Mouse (Mus musculus): ENCODE results near the gene Batf2.

Batf2 gene

DNA sequence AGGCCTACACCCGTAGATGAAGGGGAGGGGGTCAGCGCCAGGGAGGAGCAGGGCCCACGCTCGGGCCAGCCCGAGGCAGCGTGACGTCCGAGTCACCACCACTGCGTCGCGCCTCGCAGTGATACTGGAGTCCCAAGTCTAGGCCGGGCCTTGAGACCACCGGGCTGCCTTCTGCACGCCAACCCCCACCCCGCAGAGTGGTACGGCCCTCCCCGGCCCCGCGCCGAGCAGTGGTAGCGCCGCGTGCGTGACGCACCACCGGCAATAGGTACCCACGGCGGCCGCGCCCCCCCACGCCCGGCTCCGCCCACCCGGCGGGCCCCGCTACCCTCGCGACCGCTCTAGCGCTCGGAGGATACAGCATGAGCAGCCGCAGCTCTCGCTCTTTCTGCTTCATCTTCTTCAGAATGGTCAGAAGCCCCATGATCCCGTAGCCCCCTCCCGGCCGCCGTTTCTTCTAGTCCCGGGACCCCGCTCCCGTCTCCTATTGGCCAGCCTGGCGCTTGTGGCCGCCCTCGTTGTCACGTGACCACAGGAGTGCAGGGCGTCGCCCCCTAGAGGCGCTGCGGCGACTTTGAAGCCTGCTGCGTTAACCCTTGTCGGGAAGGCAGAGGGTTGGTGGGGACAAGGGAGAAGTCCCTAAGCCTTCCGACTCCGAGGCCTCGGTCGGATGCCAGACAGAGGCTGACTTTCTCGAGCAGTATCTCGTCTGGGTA lies at the start of gene Batf2:
TSS of gene Batf2 (plus strand) at position 306 of the 716 bp plus-strand sequence.
- Histone ChIP-seq H3K36me3 (ENCODE audit: control insufficient read depth, insufficient read depth, low read length, poor library complexity, severe bottlenecking) (no peaks in the 10 kb centered on the region; the same call in 1 of the 2 replicates), H3K27me3 (ENCODE audit: control insufficient read depth, insufficient read depth, low read length, poor library complexity, severe bottlenecking) (no peaks in the 10 kb centered on the region)
- peak; percentile 97 for DNase-seq (ENCODE audit: low read depth, low spot score)

DNA sequence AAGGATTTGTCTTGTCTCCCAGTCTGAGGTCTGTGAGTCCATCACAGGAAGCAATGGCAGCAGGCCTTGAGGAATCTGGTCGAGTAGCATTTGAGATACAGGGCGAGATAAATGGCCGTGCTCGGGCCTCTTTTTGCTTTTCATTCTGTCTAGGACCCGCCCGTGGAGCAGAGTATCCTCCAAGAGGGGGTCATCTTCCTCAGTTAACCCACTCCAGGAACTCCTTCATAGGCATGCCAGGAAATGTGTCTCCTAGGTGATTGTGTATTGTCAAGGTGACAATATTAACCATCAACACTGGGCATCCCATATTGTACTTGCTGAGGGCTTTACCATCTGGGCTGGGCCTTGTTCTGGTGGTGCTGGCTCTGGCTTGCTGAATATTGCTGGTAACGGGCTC lies 46.7 kb upstream of the Batf2 start, which contains the start of gene AC131692.1:
TSS of gene AC131692.1 (plus strand) at position 301 of the 400 bp plus-strand sequence.
- Histone ChIP-seq H3K27me3 (ENCODE audit: control insufficient read depth, insufficient read depth, low read length, poor library complexity, severe bottlenecking) (no peaks in the 10 kb centered on the region), H3K36me3 (ENCODE audit: control insufficient read depth, insufficient read depth, low read length, poor library complexity, severe bottlenecking) (no peaks in the 10 kb centered on the region)
- no peak for DNase-seq (ENCODE audit: low read depth, low spot score)

DNA sequence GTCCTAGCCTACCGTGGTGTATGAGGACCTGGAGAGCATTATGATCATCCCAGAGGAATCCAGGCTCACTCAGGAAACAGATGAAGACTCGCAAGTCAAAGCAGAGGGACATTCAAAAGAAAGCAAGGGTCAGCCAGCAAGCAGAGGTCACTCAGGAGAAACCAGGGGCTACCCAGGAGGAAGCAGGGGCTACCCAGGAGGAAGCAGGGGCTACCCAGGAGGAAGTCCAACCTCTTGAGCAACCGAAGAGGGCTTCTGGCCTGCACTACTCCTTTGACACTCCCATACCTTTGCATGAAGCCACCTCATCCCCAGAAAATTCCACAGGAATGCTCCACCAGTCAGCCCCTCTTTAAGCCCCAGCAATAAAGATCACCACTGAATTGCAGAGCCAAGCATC lies 42.9 kb upstream of the Batf2 start:
- no peaks in the 10 kb centered on the region for H3K36me3 ChIP-seq (ENCODE audit: control insufficient read depth, insufficient read depth, low read length, poor library complexity, severe bottlenecking)
- H3K27me3 ChIP-seq (ENCODE audit: control insufficient read depth, insufficient read depth, low read length, poor library complexity, severe bottlenecking) = no peaks in the 10 kb centered on the region
- DNase-seq (ENCODE audit: low read depth, low spot score) = no peak

DNA sequence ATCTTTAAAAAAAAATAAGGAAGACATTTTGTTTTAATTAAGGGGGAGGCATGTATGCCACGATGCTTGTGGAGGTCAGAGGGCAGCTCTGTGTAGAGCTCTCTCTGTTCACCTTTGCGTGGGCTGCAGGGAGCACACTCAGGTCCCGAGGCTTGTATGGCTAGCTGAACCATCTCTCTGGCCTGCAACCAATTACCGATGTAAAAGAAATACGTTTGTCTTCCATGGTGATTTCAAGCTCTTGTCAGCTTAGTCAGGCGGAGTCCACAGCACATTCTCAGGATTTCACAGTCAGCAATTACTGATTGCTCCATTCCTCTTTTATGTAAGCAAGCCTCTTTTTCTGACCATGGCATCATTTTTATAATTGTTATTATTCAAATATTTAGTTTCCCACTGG lies 39.6 kb upstream of the Batf2 start:
- Histone ChIP-seq H3K27me3 (ENCODE audit: control insufficient read depth, insufficient read depth, low read length, poor library complexity, severe bottlenecking) (no peaks in the 10 kb centered on the region), H3K36me3 (ENCODE audit: control insufficient read depth, insufficient read depth, low read length, poor library complexity, severe bottlenecking) (no peaks in the 10 kb centered on the region)
- no peak for DNase-seq (ENCODE audit: low read depth, low spot score)

DNA sequence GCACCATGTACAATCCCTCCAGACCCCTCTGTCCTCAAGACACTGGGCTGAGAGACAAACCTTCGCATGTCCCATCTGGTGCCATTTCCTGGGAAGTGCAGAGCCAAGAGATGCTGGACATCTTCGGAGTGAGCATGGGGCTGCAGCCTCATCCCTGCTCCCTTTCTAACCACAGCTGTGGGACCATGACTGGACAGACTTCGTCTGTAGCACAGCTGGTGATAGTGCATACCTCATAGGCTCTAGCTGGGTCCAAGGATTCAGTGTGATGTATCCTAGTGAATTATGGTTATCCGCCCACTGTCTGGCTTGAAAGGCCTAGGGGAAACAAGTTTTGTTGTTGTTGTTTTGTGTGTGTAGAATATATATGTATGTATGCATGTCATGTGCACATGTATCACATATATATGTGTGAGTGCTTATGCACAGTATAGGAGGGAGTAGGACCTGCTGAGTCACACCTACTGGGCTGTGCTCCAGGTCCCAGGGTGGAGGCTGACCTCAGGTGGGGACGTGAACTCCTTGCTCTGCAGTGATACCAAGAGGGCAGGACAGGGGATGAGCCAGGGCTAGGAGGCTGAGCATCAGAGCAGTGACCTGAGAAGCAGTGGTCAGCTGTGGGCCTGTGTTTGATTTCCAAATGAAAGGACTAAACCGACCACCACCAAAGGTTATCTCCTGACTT lies 38.5 kb upstream of the Batf2 start:
- Histone ChIP-seq H3K27me3 (ENCODE audit: control insufficient read depth, insufficient read depth, low read length, poor library complexity, severe bottlenecking) (no peaks in the 10 kb centered on the region), H3K36me3 (ENCODE audit: control insufficient read depth, insufficient read depth, low read length, poor library complexity, severe bottlenecking) (no peaks in the 10 kb centered on the region)
- no peak for DNase-seq (ENCODE audit: low read depth, low spot score)

DNA sequence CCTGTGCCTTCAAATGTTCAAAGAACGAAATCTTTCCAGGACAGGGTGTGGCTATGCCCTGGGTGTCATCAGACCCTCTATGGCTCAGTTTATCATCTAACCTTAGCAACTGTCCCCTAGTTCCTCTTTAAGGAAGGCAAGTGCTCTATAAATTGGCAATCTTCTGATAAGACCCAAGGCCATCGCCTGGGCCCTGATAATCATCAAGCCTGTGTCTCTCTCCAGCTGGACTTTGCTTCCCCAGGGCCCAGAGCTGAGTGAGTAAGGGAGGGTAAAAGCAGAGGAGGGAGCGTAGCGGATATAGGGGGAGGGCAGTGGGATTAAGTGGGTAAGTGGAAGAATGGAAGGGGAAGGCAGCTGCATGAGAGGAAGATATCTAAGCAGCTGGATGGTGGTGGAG lies 36.3 kb upstream of the Batf2 start:
- DNase-seq (ENCODE audit: low read depth, low spot score) = no peak
- Histone ChIP-seq H3K27me3 (ENCODE audit: control insufficient read depth, insufficient read depth, low read length, poor library complexity, severe bottlenecking) (no peaks in the 10 kb centered on the region), H3K36me3 (ENCODE audit: control insufficient read depth, insufficient read depth, low read length, poor library complexity, severe bottlenecking) (no peaks in the 10 kb centered on the region)

DNA sequence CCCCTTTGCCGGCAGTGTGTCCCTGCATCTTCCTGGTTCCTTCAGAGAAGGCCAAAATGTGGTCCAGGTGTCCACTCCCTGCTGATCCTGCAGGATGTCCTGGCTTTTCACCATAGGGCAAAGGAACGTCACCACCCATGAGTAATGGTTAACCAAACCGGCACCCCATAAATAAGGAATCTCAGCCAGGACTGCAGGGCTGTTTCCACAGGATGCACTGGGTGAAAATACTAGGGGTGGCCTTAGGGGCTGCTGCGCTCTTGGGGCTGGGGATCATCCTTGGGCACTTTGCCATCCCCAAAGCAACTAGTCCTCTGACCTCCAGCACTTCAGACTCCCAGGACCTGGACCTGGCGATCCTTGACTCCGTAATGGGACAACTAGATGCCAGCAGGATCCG lies 35.2 kb upstream of the Batf2 start, which contains the start of gene Naaladl1:
TSS of gene Naaladl1 (plus strand) at position 197 of the 400 bp plus-strand sequence.
- no peak for DNase-seq (ENCODE audit: low read depth, low spot score)
- no peaks in the 10 kb centered on the region for H3K27me3 ChIP-seq (ENCODE audit: control insufficient read depth, insufficient read depth, low read length, poor library complexity, severe bottlenecking)

DNA sequence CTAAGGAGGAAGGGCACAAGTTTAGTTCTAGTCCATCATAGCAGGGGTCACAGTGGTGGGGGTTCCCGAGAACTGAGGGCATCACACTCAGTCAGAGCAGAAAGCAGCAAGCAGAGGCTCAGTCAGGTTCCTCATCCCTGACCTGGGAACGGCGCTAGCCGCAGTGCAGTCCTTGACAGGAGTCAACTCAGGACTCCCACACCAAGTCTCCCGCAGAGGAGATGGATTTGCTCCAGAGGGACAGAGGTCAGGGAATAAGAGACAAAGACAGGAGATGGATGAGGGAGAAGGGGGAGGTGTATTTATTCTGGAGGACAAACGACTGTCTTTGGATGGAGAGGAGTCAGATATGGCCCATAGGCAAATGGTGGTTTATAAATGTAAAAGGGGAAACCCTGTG lies 27.7 kb upstream of the Batf2 start:
- H3K27me3 ChIP-seq (ENCODE audit: control insufficient read depth, insufficient read depth, low read length, poor library complexity, severe bottlenecking) = no peaks in the 10 kb centered on the region
- no peak for DNase-seq (ENCODE audit: low read depth, low spot score)
- H3K36me3 ChIP-seq (ENCODE audit: control insufficient read depth, insufficient read depth, low read length, poor library complexity, severe bottlenecking) = no peaks in the 10 kb centered on the region; the same call in 1 of the 2 replicates

More for the DNA sequence above, 35.2 kb upstream of the Batf2 start, which contains the start of gene Naaladl1:
- H3K36me3 ChIP-seq (ENCODE audit: control insufficient read depth, insufficient read depth, low read length, poor library complexity, severe bottlenecking) = no peaks in the 10 kb centered on the region

DNA sequence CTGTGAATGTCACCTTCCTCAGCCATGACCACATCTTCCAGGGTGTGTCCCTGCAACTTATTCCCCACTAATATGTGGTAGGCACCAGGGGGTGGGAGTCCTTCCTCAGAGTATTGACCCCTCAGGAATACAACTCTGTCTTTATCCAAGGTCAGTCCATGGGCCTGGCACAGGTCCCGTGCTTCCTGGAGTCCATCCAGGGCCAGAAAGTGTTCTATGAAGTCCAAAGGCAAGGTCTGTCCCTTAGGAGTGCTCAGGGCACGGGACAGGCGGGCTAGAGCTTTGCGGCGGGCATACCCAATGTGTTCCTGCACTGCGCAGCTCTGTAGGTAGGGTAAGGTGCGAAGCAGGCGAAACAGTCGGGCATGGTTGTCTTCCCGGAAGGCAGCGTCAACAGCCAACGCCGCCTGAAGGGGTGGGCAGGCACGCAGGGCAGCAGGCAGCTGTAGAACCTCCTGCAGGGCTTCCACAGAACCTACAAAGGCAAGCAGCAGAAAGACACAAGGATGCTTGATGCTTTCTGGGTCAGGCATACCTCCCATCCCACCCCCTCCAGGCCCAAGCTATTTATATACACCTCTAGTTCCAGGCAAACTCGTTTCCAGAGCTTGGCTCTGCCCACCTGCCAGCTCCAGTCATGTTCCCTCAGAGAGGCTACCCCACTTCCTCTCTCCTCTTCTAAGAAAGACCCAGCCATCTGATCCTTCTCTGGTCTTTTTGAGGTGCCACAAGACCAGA lies 24.5 kb upstream of the Batf2 start:
- H3K27me3 ChIP-seq (ENCODE audit: control insufficient read depth, insufficient read depth, low read length, poor library complexity, severe bottlenecking) = no peaks in the 10 kb centered on the region
- no peaks in the 10 kb centered on the region; the same call in 1 of the 2 replicates for H3K36me3 ChIP-seq (ENCODE audit: control insufficient read depth, insufficient read depth, low read length, poor library complexity, severe bottlenecking)
- no peak for DNase-seq (ENCODE audit: low read depth, low spot score)

DNA sequence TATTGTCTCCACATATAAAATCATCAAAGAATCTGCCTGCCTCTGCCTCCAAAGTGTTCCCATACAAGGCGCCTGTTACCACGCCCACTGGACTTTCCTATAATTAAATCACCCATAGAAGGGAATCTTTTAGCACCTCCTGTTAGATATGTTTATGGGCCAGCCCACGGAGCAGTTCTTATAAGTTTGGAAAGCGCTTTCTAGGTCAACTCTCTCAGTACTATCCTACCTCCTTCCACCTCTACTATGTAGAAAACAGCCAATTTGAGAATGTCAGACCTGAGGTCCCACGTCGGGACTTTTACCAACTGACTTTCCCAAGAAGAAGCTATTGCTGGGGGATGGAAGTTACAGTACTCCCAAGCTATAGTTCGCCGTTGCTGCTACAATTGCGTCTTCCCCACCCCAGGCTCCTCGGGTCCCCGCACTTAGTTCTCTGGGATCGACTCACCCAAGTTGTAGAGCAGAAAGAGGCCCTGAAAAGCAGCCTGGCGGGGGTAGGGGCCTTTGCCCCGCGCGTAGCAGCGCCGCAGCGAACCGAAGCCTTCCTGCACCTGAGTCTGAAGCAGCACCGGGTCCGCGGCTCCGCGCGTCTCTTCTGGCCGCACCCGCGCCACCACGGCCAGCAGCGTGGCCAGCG lies 23.3 kb upstream of the Batf2 start:
- Histone ChIP-seq H3K27me3 (ENCODE audit: control insufficient read depth, insufficient read depth, low read length, poor library complexity, severe bottlenecking) (no peaks in the 10 kb centered on the region), H3K36me3 (ENCODE audit: control insufficient read depth, insufficient read depth, low read length, poor library complexity, severe bottlenecking) (no peaks in the 10 kb centered on the region; the same call in 1 of the 2 replicates)
- no peak for DNase-seq (ENCODE audit: low read depth, low spot score)

DNA sequence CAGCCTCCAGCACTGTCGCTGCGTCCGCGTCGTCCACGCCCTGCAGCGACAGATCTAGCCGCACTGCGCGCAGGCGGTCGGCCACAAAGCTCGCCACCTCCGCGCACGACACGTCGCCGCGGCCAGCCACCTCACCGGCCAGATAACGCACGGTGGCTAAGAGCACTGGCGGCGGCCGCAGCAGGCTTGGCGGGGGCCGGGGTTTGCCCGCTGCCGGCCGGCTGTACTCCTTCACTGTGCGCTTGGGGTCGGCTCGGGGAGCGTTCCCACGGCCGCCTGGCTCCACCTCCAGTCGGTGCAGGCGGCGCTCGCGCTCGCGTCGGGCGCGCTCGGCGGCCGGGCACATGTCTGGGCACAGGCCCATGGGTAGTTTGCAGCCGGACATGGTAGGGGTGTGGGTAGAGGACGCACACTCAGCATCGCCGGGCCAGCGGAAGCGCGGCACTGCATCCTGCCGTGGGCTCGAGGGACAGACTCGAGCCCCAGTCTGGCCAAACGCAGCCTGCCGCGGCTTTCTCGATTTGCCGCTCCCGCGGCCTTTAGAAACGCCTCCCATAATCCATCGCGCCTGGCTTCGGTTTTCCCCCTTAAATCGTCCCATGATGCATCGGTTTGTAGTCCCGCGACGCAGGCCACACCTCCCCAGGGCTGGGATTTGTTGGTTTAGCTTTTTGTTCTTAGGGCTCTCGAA lies 22.7 kb upstream of the Batf2 start, which contains the start of gene Sac3d1:
TSS of gene Sac3d1 (minus strand) at position 665 of the 691 bp plus-strand sequence.
- Histone ChIP-seq H3K27me3 (ENCODE audit: control insufficient read depth, insufficient read depth, low read length, poor library complexity, severe bottlenecking) (no peaks in the 10 kb centered on the region), H3K36me3 (ENCODE audit: control insufficient read depth, insufficient read depth, low read length, poor library complexity, severe bottlenecking) (no peaks in the 10 kb centered on the region; the same call in 1 of the 2 replicates)
- peak; percentile 90 for DNase-seq (ENCODE audit: low read depth, low spot score)

DNA sequence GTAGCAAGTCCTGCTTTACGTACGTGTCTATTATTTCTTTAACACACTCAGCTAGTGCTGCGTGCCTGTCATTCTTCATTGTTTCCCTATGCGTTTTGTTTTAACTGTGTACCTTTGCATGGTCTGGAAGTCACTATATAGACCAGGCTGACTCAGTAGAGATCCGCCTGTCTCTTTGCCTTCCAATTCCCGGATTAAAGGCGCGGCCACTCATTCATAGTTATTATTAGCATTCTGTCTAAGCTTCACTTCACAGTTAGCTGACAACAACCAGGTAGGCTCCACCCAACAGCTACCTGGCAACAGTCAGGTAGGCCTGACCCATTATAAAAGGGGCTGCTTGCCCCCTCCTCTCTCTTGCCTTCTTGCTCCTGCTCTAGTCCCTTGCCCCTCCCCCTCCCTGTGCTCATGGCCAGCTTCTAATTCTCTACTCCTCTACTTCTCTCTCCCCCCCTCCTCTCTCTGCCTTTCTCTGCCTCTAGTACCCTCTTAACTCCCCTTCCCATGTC lies 22.1 kb upstream of the Batf2 start:
- DNase-seq (ENCODE audit: low read depth, low spot score) = no peak
- Histone ChIP-seq H3K36me3 (ENCODE audit: control insufficient read depth, insufficient read depth, low read length, poor library complexity, severe bottlenecking) (no peaks in the 10 kb centered on the region; the same call in 1 of the 2 replicates), H3K27me3 (ENCODE audit: control insufficient read depth, insufficient read depth, low read length, poor library complexity, severe bottlenecking) (no peaks in the 10 kb centered on the region)

DNA sequence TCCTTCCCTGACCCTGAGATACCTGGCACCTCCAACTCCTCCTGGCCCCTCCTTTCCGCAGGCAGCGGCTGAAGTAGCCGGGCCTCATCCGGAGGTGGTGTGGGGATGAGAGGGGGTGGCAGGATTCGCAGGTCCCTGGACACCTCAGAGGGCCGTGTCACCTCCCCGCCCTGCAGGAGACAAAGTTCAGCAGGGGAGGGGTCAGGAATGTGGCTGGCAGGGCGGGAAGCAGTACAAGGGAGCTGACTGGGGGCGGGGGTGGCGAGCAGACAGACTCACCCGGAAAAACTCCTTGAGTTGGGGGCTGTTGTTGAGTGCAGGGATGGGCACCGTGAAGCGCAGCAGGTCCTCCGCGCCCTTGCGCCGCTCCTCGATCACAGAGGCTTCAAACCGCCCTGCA lies 19.0 kb upstream of the Batf2 start:
- H3K36me3 ChIP-seq (ENCODE audit: control insufficient read depth, insufficient read depth, low read length, poor library complexity, severe bottlenecking) = no peaks in the 10 kb centered on the region
- H3K27me3 ChIP-seq (ENCODE audit: control insufficient read depth, insufficient read depth, low read length, poor library complexity, severe bottlenecking) = no peaks in the 10 kb centered on the region
- DNase-seq (ENCODE audit: low read depth, low spot score) = no peak

DNA sequence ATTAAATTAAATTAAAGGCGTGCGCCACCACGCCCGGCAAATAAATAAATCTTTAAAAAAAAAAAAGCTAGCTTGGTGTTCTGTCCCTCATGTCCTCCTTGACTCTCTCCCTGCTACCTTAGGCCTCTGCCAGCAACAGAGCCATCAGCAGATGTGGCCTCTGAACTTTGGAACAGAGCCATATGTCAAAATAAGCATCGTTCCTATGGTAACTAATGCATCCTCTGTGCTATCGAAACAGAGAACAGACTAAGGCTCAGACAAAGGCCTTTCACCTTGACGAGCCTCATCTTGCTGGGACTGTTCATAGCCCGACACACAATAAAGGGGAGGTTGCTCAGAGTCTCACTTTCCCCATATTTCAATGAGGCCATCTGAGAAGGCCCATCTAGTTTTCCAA lies 17.5 kb upstream of the Batf2 start:
- no peaks in the 10 kb centered on the region for H3K27me3 ChIP-seq (ENCODE audit: control insufficient read depth, insufficient read depth, low read length, poor library complexity, severe bottlenecking)
- H3K36me3 ChIP-seq (ENCODE audit: control insufficient read depth, insufficient read depth, low read length, poor library complexity, severe bottlenecking) = no peaks in the 10 kb centered on the region
- no peak for DNase-seq (ENCODE audit: low read depth, low spot score)

Measured in splenic B cell, adult 2 months (primary cell).